Mouse (Mus musculus): ENCODE data around the gene Patj. TPM values are rescaled to one million over a fixed set of nuclear protein-coding genes. Genes with fewer than 3 reads are reported as not detected.
A peak's percentile ranks its signal among the peaks of the same experiment; 100 is the strongest.

Patj gene
- polyA plus RNA-seq, 1 experiment: 22.3 TPM

- Histone ChIP-seq H3K36me3 (ENCODE audit: control insufficient read depth, insufficient read depth) (no peaks in the 10 kb centered on the region), H3K4me3 (no peak overlapping the region), H3ac (ENCODE audit: control insufficient read depth, insufficient read length) (no peak overlapping the region), H3K27me3 (ENCODE audit: control insufficient read depth, insufficient read depth, insufficient read length) (no peaks in the 10 kb centered on the region), H3K79me2 (ENCODE audit: control insufficient read depth, insufficient read depth) (no peaks in the 10 kb centered on the region), H3K4me2 (ENCODE audit: low read depth) (no peak overlapping the region)
- no peak for TF ChIP-seq USF1 (IDR thresholded peaks at IDR 0.05; ENCODE audit: low read depth)
- TF ChIP-seq REST (IDR thresholded peaks at IDR 0.05; ENCODE audit: insufficient read depth, insufficient read length): no peak
Measured at GRCm38 (mm10) chr4:98498341-98498740, 102.8 kb downstream of the Patj start.

DNA sequence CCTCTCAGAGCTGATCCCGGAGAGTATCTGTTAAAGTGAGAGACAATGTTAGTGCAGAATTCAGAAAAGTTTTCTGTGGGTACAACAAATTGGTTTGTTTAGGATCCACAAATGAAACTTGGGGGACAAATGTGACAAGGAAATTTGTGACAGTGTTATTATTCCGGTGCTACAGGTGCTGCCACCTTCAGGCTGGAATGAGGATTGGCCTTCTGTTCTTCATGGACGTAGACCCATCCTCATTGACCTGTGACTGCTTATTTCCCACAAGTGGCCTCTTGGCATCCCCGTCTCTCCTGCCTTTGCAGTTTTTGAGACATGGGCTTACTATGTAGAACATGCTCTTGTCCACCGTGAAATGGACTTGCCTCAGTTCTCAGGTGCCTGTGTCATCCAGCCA lies 104.6 kb downstream of the Patj start:
- Histone ChIP-seq H3ac (ENCODE audit: control insufficient read depth, insufficient read length) (no peak overlapping the region), H3K79me2 (ENCODE audit: control insufficient read depth, insufficient read depth) (no peaks in the 10 kb centered on the region), H3K27me3 (ENCODE audit: control insufficient read depth, insufficient read depth, insufficient read length) (no peaks in the 10 kb centered on the region), H3K4me3 (no peak overlapping the region), H3K4me2 (ENCODE audit: low read depth) (no peak overlapping the region), H3K36me3 (ENCODE audit: control insufficient read depth, insufficient read depth) (no peaks in the 10 kb centered on the region)
- TF ChIP-seq TCF3 (IDR thresholded peaks at IDR 0.05; ENCODE audit: insufficient read length, low read depth): no peak

DNA sequence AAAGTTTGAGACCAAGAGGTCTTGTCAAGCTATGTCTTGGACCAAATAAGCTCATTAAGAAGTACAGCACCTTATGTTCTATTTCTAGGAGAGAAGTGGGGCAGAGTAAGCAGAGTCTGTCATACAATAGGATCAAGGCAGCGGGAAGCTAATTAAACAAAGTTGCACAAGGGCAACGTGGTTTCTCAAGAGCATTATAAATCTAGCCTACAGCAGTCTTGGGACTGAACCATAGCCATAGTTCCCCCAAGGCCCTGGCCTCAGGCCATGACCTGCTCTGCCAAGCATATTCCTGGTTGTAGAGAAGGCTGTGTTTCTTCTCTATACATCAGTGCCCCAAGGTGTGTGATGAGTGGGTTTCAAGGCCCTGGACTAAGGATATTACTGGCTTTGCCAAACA lies 105.3 kb downstream of the Patj start:
- no peaks in the 10 kb centered on the region for H3K79me2 ChIP-seq (ENCODE audit: control insufficient read depth, insufficient read depth)
- TF ChIP-seq USF1 (IDR thresholded peaks at IDR 0.05; ENCODE audit: low read depth) (no peak), MAX (IDR thresholded peaks at IDR 0.05; ENCODE audit: low read depth) (no peak), CEBPB (IDR thresholded peaks at IDR 0.05; ENCODE audit: insufficient read depth, poor library complexity, severe bottlenecking) (no peak), MYOD1 (IDR thresholded peaks at IDR 0.05; ENCODE audit: control insufficient read depth in 1 of 3, insufficient read length in 2 of 3, low read depth in 2 of 3) (no peak)
- H3K4me2 ChIP-seq (ENCODE audit: low read depth): no peak overlapping the region
- H3K27me3 ChIP-seq (ENCODE audit: control insufficient read depth, insufficient read depth, insufficient read length): no peaks in the 10 kb centered on the region
- no peak overlapping the region for H3ac ChIP-seq (ENCODE audit: control insufficient read depth, insufficient read length)
- H3K4me3 ChIP-seq: no peak overlapping the region
- H3K36me3 ChIP-seq (ENCODE audit: control insufficient read depth, insufficient read depth): no peaks in the 10 kb centered on the region

- no peaks in the 10 kb centered on the region for H3K36me3 ChIP-seq (ENCODE audit: control insufficient read depth, insufficient read depth)
- H3K4me3 ChIP-seq: no peak overlapping the region
- H3K79me2 ChIP-seq (ENCODE audit: control insufficient read depth, insufficient read depth): no peaks in the 10 kb centered on the region
- TF ChIP-seq TCF3 (IDR thresholded peaks at IDR 0.05; ENCODE audit: insufficient read length, low read depth): no peak
- no peak for TF ChIP-seq CEBPB (IDR thresholded peaks at IDR 0.05; ENCODE audit: insufficient read depth, poor library complexity, severe bottlenecking)
- no peak for TF ChIP-seq SRF (IDR thresholded peaks at IDR 0.05; ENCODE audit: control insufficient read depth, insufficient read length, low read depth)
- no peak for TF ChIP-seq REST (IDR thresholded peaks at IDR 0.05; ENCODE audit: insufficient read depth, insufficient read length)
- H3K4me2 ChIP-seq (ENCODE audit: low read depth): no peak overlapping the region
- no peak overlapping the region for H3ac ChIP-seq (ENCODE audit: control insufficient read depth, insufficient read length)
- H3K27me3 ChIP-seq (ENCODE audit: control insufficient read depth, insufficient read depth, insufficient read length): no peaks in the 10 kb centered on the region
Measured at GRCm38 (mm10) chr4:98504743-98505142, 109.2 kb downstream of the Patj start.

DNA sequence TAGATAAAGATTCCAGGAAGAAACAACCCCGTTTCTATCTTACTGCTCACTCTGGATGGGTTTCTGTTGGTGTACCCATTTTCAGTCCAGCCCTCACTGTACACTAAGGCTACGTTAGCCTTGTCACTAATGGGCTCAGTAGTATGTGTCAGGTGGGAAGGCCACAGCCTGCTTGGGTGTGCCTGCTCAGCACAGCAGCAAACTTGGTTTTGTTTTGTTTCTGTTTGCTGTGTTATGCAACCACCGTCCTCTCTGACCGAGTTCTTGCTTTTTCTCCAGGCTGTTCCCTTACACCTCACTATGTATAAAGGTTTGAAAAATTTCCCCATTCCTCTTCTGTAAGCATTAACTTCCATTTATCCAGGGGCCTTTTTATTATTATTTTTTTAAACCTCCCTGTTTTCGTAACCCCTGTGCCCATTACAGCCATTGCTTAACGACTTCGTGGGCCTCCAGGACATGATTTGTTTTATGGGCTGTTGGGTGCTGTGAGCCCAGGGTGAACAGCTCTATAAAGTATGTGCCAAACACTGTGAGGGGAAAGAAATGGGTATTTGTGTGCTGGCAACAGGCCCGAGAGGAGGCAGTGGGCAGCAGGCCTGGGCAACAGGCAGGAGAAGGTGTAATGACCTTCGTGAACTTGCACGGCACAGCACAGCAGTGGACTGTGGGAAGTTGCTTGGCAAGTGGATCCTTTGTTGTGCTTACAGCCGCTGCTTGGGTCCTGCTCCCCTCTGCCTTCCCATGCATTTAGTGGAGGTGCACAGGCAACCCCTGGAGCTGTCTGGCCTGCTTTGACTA lies 113.1 kb downstream of the Patj start:
- Histone ChIP-seq H3K4me2 (ENCODE audit: low read depth) (no peak overlapping the region), H3ac (ENCODE audit: control insufficient read depth, insufficient read length) (no peak overlapping the region), H3K4me3 (no peak overlapping the region), H3K27me3 (ENCODE audit: control insufficient read depth, insufficient read depth, insufficient read length) (no peaks in the 10 kb centered on the region), H3K36me3 (ENCODE audit: control insufficient read depth, insufficient read depth) (no peaks in the 10 kb centered on the region), H3K79me2 (ENCODE audit: control insufficient read depth, insufficient read depth) (no peaks in the 10 kb centered on the region)
- TF ChIP-seq E2F4 (IDR thresholded peaks at IDR 0.05; ENCODE audit: insufficient read depth): no peak
- no peak for TF ChIP-seq POLR2A (IDR thresholded peaks at IDR 0.05; ENCODE audit: insufficient read length, low read depth)
- no peak for TF ChIP-seq USF1 (IDR thresholded peaks at IDR 0.05; ENCODE audit: low read depth)
- TF ChIP-seq MAX (IDR thresholded peaks at IDR 0.05; ENCODE audit: low read depth): no peak
- no peak for TF ChIP-seq REST (IDR thresholded peaks at IDR 0.05; ENCODE audit: insufficient read depth, insufficient read length)

- H3K27me3 ChIP-seq (ENCODE audit: control insufficient read depth, insufficient read depth, insufficient read length): no peaks in the 10 kb centered on the region
- H3K79me2 ChIP-seq (ENCODE audit: control insufficient read depth, insufficient read depth): no peaks in the 10 kb centered on the region
- H3ac ChIP-seq (ENCODE audit: control insufficient read depth, insufficient read length): no peak overlapping the region
- no peaks in the 10 kb centered on the region for H3K36me3 ChIP-seq (ENCODE audit: control insufficient read depth, insufficient read depth)
- H3K4me2 ChIP-seq (ENCODE audit: low read depth): no peak overlapping the region
- no peak overlapping the region for H3K4me3 ChIP-seq
- TF ChIP-seq MYOD1 (IDR thresholded peaks at IDR 0.05; ENCODE audit: control insufficient read depth in 1 of 3, insufficient read length in 2 of 3, low read depth in 2 of 3) (no peak), TCF3 (IDR thresholded peaks at IDR 0.05; ENCODE audit: insufficient read length, low read depth) (no peak)
Measured at GRCm38 (mm10) chr4:98509939-98510338, 114.4 kb downstream of the Patj start.

DNA sequence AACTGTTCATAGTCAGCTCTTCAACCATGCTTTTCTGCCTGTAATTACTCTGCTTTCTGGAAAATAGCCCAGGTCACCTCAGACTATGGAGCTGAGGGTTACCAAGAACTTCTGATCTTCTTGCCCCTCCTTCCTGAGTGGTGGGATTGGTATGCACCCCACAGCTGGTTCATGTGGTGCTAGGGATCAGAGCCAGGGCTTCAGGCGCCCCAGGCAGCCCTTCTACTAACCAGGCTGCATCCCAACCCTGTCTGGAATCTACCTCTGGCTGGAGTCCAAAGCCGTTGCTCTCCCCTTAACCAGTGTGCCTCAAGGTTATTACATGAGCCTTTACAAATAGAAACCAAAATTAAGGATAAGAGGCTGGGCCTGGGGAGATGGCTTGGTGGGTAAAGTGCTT lies 115.7 kb downstream of the Patj start:
- Histone ChIP-seq H3K27me3 (ENCODE audit: control insufficient read depth, insufficient read depth, insufficient read length) (no peaks in the 10 kb centered on the region), H3K79me2 (ENCODE audit: control insufficient read depth, insufficient read depth) (no peaks in the 10 kb centered on the region), H3K4me2 (ENCODE audit: low read depth) (no peak overlapping the region), H3K36me3 (ENCODE audit: control insufficient read depth, insufficient read depth) (no peaks in the 10 kb centered on the region), H3ac (ENCODE audit: control insufficient read depth, insufficient read length) (no peak overlapping the region), H3K4me3 (no peak overlapping the region)
- TF ChIP-seq TCF12 (IDR thresholded peaks at IDR 0.05; ENCODE audit: insufficient read depth, poor library complexity, severe bottlenecking) (no peak), MYOD1 (IDR thresholded peaks at IDR 0.05; ENCODE audit: control insufficient read depth in 1 of 3, insufficient read length in 2 of 3, low read depth in 2 of 3) (peak in 1 of 3 experiments; percentile 6), SRF (IDR thresholded peaks at IDR 0.05; ENCODE audit: control insufficient read depth, insufficient read length, low read depth) (no peak), E2F4 (IDR thresholded peaks at IDR 0.05; ENCODE audit: insufficient read depth) (no peak), MAX (IDR thresholded peaks at IDR 0.05; ENCODE audit: low read depth) (no peak), REST (IDR thresholded peaks at IDR 0.05; ENCODE audit: insufficient read depth, insufficient read length) (no peak), POLR2A (IDR thresholded peaks at IDR 0.05; ENCODE audit: insufficient read length, low read depth) (no peak), CEBPB (IDR thresholded peaks at IDR 0.05; ENCODE audit: insufficient read depth, poor library complexity, severe bottlenecking) (no peak), POLR2AphosphoS2 (IDR thresholded peaks at IDR 0.05; ENCODE audit: insufficient read length, low read depth) (no peak), MYOG (IDR thresholded peaks at IDR 0.05; ENCODE audit: control insufficient read depth in 1 of 3, insufficient read depth in 1 of 3, insufficient read length in 2 of 3, low read depth in 2 of 3) (peak in 1 of 3 experiments; percentile 72), TCF3 (IDR thresholded peaks at IDR 0.05; ENCODE audit: insufficient read length, low read depth) (no peak), USF1 (IDR thresholded peaks at IDR 0.05; ENCODE audit: low read depth) (no peak)
